Mouse (Mus musculus) olfactory bulb, adult 2 months (tissue): ENCODE results near the gene Phf12.

ENCODE experiments used
- CTCF ChIP-seq: fragments of 200-500 bp; IDR thresholded peaks from 2 replicates; pipeline ENCODE4 v1.5.1; 2012; ENCODE audit warnings: low read depth, mild to moderate bottlenecking, low read length, moderate library complexity; ENCODE audit not compliant: insufficient read depth
- POLR2A ChIP-seq: fragments of 200-500 bp; IDR thresholded peaks from 2 replicates; pipeline ENCODE4 v1.6.1; 2012; ENCODE audit warnings: mild to moderate bottlenecking, low read depth, low read length, moderate library complexity; ENCODE audit not compliant: insufficient read depth

DNA sequence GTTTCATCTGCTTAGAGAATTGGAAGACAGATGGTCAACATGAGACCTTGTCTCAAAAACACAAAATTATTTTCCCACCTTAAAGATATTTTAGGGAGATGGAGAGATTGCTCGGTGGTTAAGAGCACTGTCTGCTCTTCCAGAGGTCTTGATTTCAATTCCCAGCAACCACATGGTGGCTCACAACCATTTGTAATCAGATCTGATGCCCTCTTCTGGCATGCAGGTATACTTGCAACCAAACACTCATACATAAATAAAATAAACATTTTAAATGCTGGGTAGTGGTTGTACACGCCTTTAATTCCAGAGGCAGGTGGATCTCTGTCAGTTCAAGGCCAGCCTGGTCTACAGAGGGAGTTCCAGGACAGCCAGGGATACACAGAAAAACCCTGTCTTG lies 58.3 kb downstream of the Phf12 start:
- TF ChIP-seq CTCF (no peak), POLR2A (no peak)
